Mouse (Mus musculus): ENCODE data around the gene Fbxl7. TPM values are rescaled to one million over a fixed set of nuclear protein-coding genes. Genes with fewer than 3 reads are reported as not detected.

The Fbxl7 gene
- polyA plus RNA-seq, 1 experiment from 2014 or later, result 26.2 TPM

DNA sequence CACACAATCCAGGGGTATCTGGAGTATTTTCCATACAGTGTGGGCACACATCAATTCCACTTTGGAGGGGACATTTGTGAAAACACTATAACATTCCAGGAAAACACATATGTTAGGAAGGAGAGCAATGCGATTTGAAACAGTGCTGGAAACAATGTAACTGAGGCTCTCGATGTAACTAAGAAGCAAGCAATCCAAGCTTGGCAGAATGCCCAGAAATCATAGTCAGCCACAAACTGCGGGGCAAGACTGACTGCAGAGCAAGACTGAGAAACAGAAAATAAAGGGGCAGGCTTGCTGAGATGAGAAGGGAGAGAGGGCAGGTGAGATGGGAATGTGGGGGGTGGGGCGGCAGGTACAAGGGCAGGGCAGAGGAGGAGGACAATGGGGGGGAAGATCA is 19.7 kb downstream of the Fbxl7 start:
- ATAC-seq (ENCODE audit: insufficient number of reproducible peaks, low FRiP score, low TSS enrichment, low read depth), result peak; percentile 75
- H3K27ac ChIP-seq (replicated peaks), result peak overlapping the region; percentile 68; the same call in 1 of the 2 replicates
- WGBS, result 11% methylated on average over 4 of the region's 4 CpGs
- H3K9ac ChIP-seq, result no peak overlapping the region
- no peaks in the 10 kb centered on the region for H3K36me3 ChIP-seq
- peaks cover 21% of the 10 kb centered on the region for H3K4me1 ChIP-seq
- no peak overlapping the region for H3K4me3 ChIP-seq (replicated peaks)
- no peaks in the 10 kb centered on the region for H3K27me3 ChIP-seq
- H3K9me3 ChIP-seq (replicated peaks), result no peaks in the 10 kb centered on the region
- H3K4me2 ChIP-seq (replicated peaks), result no peak overlapping the region

DNA sequence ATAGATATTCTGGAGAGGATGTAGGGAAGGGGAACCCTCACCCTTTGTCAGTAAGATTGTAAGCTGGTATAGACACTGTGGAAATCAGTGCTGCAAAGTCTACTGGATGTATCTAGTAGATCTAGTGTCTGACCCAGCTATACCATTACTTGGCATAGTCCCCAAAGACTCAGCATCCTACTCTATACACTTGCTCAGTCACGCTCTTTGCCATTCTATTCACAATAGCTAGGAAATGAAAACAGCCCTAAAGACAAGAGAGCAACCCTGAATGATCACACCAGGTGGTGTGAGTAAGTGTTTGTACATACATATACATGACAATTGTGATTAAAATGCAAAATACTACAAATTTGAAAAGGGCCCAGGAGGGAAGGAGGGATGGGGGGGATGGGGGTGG is 23.1 kb downstream of the Fbxl7 start:
- no peak overlapping the region for H3K9ac ChIP-seq
- H3K27me3 ChIP-seq, result no peaks in the 10 kb centered on the region
- no peak overlapping the region for H3K4me2 ChIP-seq (replicated peaks)
- H3K4me3 ChIP-seq (replicated peaks), result no peak overlapping the region
- H3K9me3 ChIP-seq (replicated peaks), result no peaks in the 10 kb centered on the region
- peaks cover 40% of the 10 kb centered on the region for H3K4me1 ChIP-seq
- no peak overlapping the region for H3K27ac ChIP-seq (replicated peaks)
- H3K36me3 ChIP-seq, result no peaks in the 10 kb centered on the region
- ATAC-seq (ENCODE audit: insufficient number of reproducible peaks, low FRiP score, low TSS enrichment, low read depth), result no peak
- WGBS, result 88% methylated on average over 1 of the region's 1 CpGs

DNA sequence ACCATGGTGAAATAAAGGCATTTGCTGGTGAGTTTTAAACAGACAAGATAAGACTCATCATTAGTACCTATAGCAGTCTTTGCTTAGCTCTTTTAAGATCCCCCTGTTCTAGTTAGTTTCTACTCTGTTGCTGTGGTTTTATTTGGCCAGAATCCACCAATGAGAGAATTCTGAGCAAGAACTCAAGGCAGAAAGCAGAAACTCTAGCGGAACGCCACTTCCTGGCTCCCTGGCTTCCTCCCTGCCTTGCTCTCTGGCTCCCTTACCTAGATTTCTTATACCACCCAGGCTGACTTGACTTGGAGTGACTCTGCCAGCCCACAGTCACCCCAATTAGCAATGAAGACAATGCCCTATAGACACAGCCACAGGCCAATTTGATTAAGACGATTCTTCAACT is 26.2 kb downstream of the Fbxl7 start:
- Histone ChIP-seq H3K4me1 (peaks cover 19% of the 10 kb centered on the region), H3K27ac (replicated peaks) (no peak overlapping the region), H3K4me2 (replicated peaks) (no peak overlapping the region), H3K27me3 (no peaks in the 10 kb centered on the region), H3K9ac (no peak overlapping the region), H3K4me3 (replicated peaks) (no peak overlapping the region), H3K9me3 (replicated peaks) (no peaks in the 10 kb centered on the region), H3K36me3 (no peaks in the 10 kb centered on the region)
- no peak for ATAC-seq (ENCODE audit: insufficient number of reproducible peaks, low FRiP score, low TSS enrichment, low read depth)
- WGBS, result 43% methylated on average over 3 of the region's 3 CpGs

DNA sequence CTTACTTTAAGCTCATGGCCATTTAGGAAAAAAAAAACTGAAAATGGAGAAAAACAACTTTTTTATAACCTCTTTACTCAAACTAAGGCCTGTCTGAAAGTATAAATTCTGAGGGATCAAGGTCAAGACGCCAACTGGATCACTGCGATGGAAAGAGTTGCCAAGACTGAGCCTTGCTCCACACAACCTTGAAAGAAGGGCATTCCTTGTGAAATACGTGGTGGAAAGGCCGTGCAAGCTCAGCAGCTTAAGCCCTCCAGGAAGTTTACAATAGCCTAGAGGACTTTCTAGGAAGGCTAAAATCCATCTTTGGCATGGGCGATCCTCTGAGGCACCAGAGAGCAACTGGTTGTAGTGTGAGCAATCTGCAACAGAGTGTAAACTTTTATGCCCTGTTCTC is 27.9 kb downstream of the Fbxl7 start:
- Histone ChIP-seq H3K9ac (no peak overlapping the region), H3K27ac (replicated peaks) (peak overlapping the region; percentile 48; the same call in 1 of the 2 replicates), H3K4me3 (replicated peaks) (no peak overlapping the region), H3K36me3 (no peaks in the 10 kb centered on the region), H3K4me1 (peaks cover 19% of the 10 kb centered on the region), H3K4me2 (replicated peaks) (no peak overlapping the region), H3K27me3 (no peaks in the 10 kb centered on the region), H3K9me3 (replicated peaks) (no peaks in the 10 kb centered on the region)
- 68% methylated on average over 5 of the region's 5 CpGs for WGBS
- no peak for ATAC-seq (ENCODE audit: insufficient number of reproducible peaks, low FRiP score, low TSS enrichment, low read depth)

DNA sequence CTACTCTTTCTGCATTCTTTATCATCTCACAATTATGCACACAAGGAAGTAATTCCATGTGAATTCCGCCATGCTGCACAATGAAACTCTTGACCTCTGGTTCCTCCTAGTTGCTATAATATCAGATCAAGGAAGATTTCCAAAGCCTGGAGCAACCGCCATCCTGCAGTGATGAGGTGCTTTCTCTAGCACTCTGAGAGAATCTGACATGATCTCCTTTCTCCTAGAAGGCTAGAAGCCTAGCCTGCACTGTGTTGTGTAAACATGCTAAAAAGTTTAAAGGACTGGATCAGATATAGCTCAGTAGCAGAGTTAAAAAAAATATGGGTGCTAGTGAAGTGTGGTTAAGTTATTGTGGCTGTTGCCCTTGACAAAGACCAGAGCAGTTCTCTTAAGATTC is 33.2 kb downstream of the Fbxl7 start:
- no peaks in the 10 kb centered on the region for H3K36me3 ChIP-seq
- ATAC-seq (ENCODE audit: insufficient number of reproducible peaks, low FRiP score, low TSS enrichment, low read depth), result no peak
- H3K4me3 ChIP-seq (replicated peaks), result no peak overlapping the region
- WGBS, result 64% methylated on average over 2 of the region's 2 CpGs
- H3K27ac ChIP-seq (replicated peaks), result no peak overlapping the region
- no peaks in the 10 kb centered on the region for H3K27me3 ChIP-seq
- no peak overlapping the region for H3K9ac ChIP-seq
- H3K4me2 ChIP-seq (replicated peaks), result no peak overlapping the region
- no peaks in the 10 kb centered on the region for H3K4me1 ChIP-seq
- no peaks in the 10 kb centered on the region for H3K9me3 ChIP-seq (replicated peaks)

DNA sequence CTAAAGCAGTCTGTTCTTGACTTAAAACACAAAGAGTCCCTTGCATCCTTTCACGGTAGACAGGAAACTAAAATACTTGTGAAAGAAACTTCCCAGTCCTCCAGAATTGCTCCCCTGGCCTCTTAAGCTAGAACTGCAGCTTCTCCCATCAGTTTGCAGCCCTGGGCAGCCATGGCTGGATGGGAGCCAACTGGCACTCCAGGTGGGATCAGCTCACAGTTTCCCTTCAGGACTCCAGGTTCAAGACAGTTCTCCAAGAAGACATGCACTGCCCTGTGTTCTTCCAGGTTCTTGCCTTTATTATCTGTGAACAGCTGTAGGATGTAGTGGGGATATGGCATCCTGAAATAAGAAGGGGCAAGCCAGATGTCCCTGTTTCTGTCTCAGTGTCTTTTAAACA is 45.8 kb downstream of the Fbxl7 start:
- peaks cover 10% of the 10 kb centered on the region; the same call in 1 of the 2 replicates for H3K4me1 ChIP-seq
- no peak overlapping the region for H3K27ac ChIP-seq (replicated peaks)
- no peak overlapping the region for H3K4me3 ChIP-seq (replicated peaks)
- H3K36me3 ChIP-seq, result no peaks in the 10 kb centered on the region
- no peaks in the 10 kb centered on the region for H3K9me3 ChIP-seq (replicated peaks)
- no peaks in the 10 kb centered on the region for H3K27me3 ChIP-seq
- 37% methylated on average over 1 of the region's 1 CpGs for WGBS
- no peak for ATAC-seq (ENCODE audit: insufficient number of reproducible peaks, low FRiP score, low TSS enrichment, low read depth)
- H3K9ac ChIP-seq, result no peak overlapping the region
- H3K4me2 ChIP-seq (replicated peaks), result no peak overlapping the region

DNA sequence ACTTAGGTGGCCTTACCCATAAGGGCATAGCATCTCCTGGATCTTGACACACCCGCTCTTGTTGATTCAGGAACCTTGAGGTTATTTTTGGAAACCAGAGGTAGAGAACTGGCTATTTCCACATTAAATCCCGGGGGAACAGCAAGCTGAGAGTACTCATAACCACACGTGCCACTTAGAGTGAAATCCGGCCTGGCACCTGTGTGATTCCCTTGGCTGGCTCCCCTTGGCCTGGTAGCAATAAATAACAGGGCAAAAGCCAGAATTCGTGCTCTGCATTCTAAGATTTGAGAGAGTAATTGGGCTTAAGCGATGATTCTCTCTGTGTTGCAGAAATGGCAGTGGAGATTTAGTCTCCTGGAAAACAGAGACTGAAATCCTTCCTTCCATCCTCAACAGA is 53.2 kb downstream of the Fbxl7 start:
- H3K36me3 ChIP-seq, result no peaks in the 10 kb centered on the region
- no peak overlapping the region for H3K27ac ChIP-seq (replicated peaks)
- no peak for ATAC-seq (ENCODE audit: insufficient number of reproducible peaks, low FRiP score, low TSS enrichment, low read depth)
- H3K27me3 ChIP-seq, result no peaks in the 10 kb centered on the region
- H3K4me2 ChIP-seq (replicated peaks), result no peak overlapping the region
- H3K4me1 ChIP-seq, result peaks cover 10% of the 10 kb centered on the region; the same call in 1 of the 2 replicates
- no peak overlapping the region for H3K4me3 ChIP-seq (replicated peaks)
- no peak overlapping the region for H3K9ac ChIP-seq
- 73% methylated on average over 6 of the region's 6 CpGs for WGBS
- H3K9me3 ChIP-seq (replicated peaks), result no peaks in the 10 kb centered on the region

DNA sequence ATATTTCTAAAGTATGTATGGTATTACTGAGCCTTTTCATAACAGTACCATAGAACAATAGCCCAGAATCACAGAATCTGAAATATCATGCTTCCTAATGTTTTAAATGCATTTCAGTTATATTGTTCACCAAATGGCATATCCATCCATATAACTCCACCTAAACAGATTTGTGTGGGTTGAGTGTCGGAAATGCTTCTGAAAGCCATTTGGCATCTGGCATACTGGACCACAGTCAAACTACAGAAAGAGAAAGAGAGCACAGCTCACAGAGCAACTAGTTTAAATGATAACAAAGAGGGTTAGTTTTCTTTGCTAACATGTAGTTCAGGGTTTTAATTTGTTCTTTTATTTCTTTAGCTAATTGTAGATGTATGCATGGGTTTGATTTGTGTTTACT is 57.0 kb downstream of the Fbxl7 start:
- no peak for ATAC-seq (ENCODE audit: insufficient number of reproducible peaks, low FRiP score, low TSS enrichment, low read depth)
- Histone ChIP-seq H3K27ac (replicated peaks) (no peak overlapping the region), H3K36me3 (no peaks in the 10 kb centered on the region), H3K27me3 (no peaks in the 10 kb centered on the region), H3K9ac (no peak overlapping the region), H3K4me1 (no peaks in the 10 kb centered on the region), H3K9me3 (replicated peaks) (no peaks in the 10 kb centered on the region), H3K4me3 (replicated peaks) (no peak overlapping the region), H3K4me2 (replicated peaks) (no peak overlapping the region)
- 83% methylated on average over 1 of the region's 1 CpGs for WGBS

DNA sequence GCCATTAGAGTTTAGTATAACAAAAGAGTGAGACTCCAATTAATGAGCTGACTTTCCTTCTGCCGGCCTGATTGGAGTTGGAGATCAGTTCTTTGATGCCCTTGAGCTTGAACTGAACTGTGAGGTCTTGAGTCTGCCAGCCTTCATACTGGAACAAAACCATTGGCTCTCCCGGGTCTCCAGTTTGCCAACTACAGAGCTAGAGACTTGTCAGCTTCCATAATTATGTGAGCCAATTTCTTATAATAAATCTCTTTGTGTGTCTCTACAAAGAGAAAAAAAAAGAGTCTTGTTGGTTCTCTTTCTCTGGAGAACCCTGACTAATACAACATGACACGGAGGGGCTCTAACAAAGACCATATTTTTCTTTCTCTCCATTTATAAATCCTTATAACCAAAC is 58.2 kb downstream of the Fbxl7 start:
- Histone ChIP-seq H3K4me1 (no peaks in the 10 kb centered on the region), H3K9me3 (replicated peaks) (no peaks in the 10 kb centered on the region), H3K36me3 (no peaks in the 10 kb centered on the region), H3K27ac (replicated peaks) (no peak overlapping the region), H3K4me2 (replicated peaks) (no peak overlapping the region), H3K27me3 (no peaks in the 10 kb centered on the region), H3K4me3 (replicated peaks) (no peak overlapping the region), H3K9ac (no peak overlapping the region)
- no peak for ATAC-seq (ENCODE audit: insufficient number of reproducible peaks, low FRiP score, low TSS enrichment, low read depth)
- WGBS, result 58% methylated on average over 3 of the region's 3 CpGs

DNA sequence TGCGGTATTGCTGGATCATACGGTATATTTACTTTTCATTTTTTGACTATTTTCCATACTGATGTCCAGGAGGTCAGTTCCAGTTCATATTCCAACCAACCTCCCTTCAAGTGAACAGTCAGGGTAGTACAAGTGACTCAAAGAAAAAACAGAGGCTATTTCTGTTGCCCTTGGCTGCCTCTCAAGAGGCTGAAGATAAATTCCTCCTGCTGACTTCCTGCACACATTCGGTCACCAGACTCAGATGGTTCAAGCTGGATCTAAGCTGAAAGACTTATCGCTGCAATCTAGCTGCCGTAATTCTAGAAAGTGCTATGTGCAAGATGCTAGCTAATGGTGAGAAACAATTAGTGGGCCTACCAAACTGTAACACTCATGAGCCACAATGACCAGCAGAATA is 61.0 kb downstream of the Fbxl7 start:
- H3K4me3 ChIP-seq (replicated peaks), result no peak overlapping the region
- ATAC-seq (ENCODE audit: insufficient number of reproducible peaks, low FRiP score, low TSS enrichment, low read depth), result no peak
- no peaks in the 10 kb centered on the region for H3K27me3 ChIP-seq
- H3K27ac ChIP-seq (replicated peaks), result no peak overlapping the region
- H3K4me1 ChIP-seq, result 0 out of 2 replicates have a peak, but pooled peaks cover 3% of the 10 kb centered on the region
- H3K4me2 ChIP-seq (replicated peaks), result no peak overlapping the region
- no peaks in the 10 kb centered on the region for H3K9me3 ChIP-seq (replicated peaks)
- 86% methylated on average over 5 of the region's 5 CpGs for WGBS
- H3K9ac ChIP-seq, result no peak overlapping the region
- no peaks in the 10 kb centered on the region for H3K36me3 ChIP-seq

DNA sequence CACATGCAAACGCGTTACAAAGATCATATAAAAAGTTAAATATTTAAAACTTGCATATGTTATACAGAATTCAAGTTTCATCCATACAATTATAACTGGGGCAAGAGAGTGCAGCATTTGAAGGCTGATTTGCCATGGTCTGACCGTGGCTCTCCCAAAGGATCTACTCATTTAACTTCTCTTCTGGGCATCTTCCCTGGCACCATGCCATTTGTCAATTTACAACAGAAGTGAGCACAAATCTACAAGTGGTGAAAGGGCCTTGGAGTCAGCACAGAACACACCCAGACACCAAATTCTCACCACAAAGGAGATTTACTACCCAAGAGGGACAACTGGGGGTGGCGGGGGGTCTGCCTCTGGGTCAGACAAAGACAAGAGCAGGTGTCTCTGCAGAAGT is 64.2 kb downstream of the Fbxl7 start:
- Histone ChIP-seq H3K4me3 (replicated peaks) (no peak overlapping the region), H3K9ac (no peak overlapping the region), H3K4me1 (0 out of 2 replicates have a peak, but pooled peaks cover 3% of the 10 kb centered on the region), H3K36me3 (no peaks in the 10 kb centered on the region), H3K9me3 (replicated peaks) (no peaks in the 10 kb centered on the region), H3K27ac (replicated peaks) (no peak overlapping the region), H3K4me2 (replicated peaks) (no peak overlapping the region), H3K27me3 (no peaks in the 10 kb centered on the region)
- 77% methylated on average over 4 of the region's 4 CpGs for WGBS
- ATAC-seq (ENCODE audit: insufficient number of reproducible peaks, low FRiP score, low TSS enrichment, low read depth), result no peak

DNA sequence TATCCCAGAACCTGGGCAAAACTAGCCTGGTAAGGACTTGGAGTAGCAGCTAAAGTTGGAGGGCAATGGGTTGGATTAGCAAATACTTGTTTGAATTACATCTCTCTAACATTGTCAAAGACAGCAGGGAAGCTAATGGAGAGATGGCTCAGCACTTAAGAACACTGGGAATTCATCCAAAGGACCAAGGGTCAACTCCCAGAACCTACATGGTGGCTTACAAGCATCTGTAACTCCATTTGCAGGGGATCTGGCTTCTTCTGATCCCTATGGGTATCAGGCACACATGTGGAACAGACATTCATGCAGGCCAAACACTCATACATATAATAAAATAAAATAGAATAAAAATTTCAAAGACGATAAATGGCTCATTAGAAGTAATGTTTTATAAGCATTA is 78.4 kb downstream of the Fbxl7 start:
- Histone ChIP-seq H3K4me1 (peaks cover 7% of the 10 kb centered on the region; the same call in 1 of the 2 replicates), H3K4me3 (replicated peaks) (no peak overlapping the region), H3K27ac (replicated peaks) (no peak overlapping the region), H3K27me3 (no peaks in the 10 kb centered on the region), H3K4me2 (replicated peaks) (no peak overlapping the region), H3K9me3 (replicated peaks) (no peaks in the 10 kb centered on the region), H3K36me3 (0 out of 2 replicates have a peak, but pooled peaks cover 3% of the 10 kb centered on the region), H3K9ac (no peak overlapping the region)
- 68% methylated on average over 1 of the region's 1 CpGs for WGBS
- ATAC-seq (ENCODE audit: insufficient number of reproducible peaks, low FRiP score, low TSS enrichment, low read depth), result no peak
